Mouse (Mus musculus) embryonic facial prominence, embryonic 14.5 days (tissue): ENCODE results near the gene 4933405L10Rik. TPM values are rescaled to one million over a fixed set of nuclear protein-coding genes. Genes with fewer than 3 reads are reported as not detected.

Experiments
- ATAC-seq: fragments of 200-750 bp; cut with Nextera tagmentation; 2 replicates; pipeline ENCODE4 v1.8.0; 2017; ENCODE audit warnings: low read depth, moderate number of reproducible peaks, moderate TSS enrichment
- DNase-seq: peaks from one replicate; pipeline ENCODE4 v3.0.0-alpha.2; 2015; ENCODE audit warnings: low spot score
- H3K27ac ChIP-seq: fragments of 300-500 bp; sonication (generic); replicated peaks from 2 replicates; pipeline ENCODE4 v1.5.1; 2014; ENCODE audit warnings: low read depth, mild to moderate bottlenecking, low read length, moderate library complexity
- H3K27me3 ChIP-seq: fragments of 300-500 bp; sonication (generic); replicated peaks from 2 replicates; pipeline ENCODE4 v1.6.1; 2014; ENCODE audit warnings: low read length; ENCODE audit not compliant: control insufficient read depth, insufficient read depth
- H3K36me3 ChIP-seq: fragments of 300-500 bp; sonication (generic); 2 replicates; pipeline ENCODE4 v1.6.1; 2014; ENCODE audit warnings: low read length, mixed read lengths; ENCODE audit not compliant: control insufficient read depth, insufficient read depth
- H3K4me1 ChIP-seq: fragments of 300-500 bp; sonication (generic); 2 replicates; pipeline ENCODE4 v1.6.1; 2014; ENCODE audit warnings: antibody characterized with exemption, low read length; ENCODE audit not compliant: control insufficient read depth, insufficient read depth
- H3K4me2 ChIP-seq: fragments of 300-500 bp; sonication (generic); 2 replicates; pipeline ENCODE4 v1.6.1; 2014; ENCODE audit warnings: low read depth, mild to moderate bottlenecking, low read length, moderate library complexity, mixed read lengths
- H3K4me3 ChIP-seq: fragments of 300-500 bp; sonication (generic); 2 replicates; pipeline ENCODE4 v1.5.1; 2014; ENCODE audit warnings: low read depth, mild to moderate bottlenecking, low read length
- H3K9ac ChIP-seq: fragments of 300-500 bp; sonication (generic); 2 replicates; pipeline ENCODE4 v1.6.1; 2014; ENCODE audit warnings: low read depth, mild to moderate bottlenecking, low read length, moderate library complexity, mixed read lengths
- H3K9me3 ChIP-seq: fragments of 300-500 bp; sonication (generic); 2 replicates; pipeline ENCODE4 v1.6.1; 2016; ENCODE audit warnings: low read length; ENCODE audit not compliant: control insufficient read depth
- WGBS: fragments of 180-500 bp; shearing (Covaris S2); extraction: QIAGEN DNeasy Blood & Tissue Kit; methylation state at CpG from one replicate; pipeline ENCODE4 v1.1.7; 2014; 5-methylcytosine and 5-hydroxymethylcytosine counted together
- polyA plus RNA-seq: library from polyadenylated mRNA; unstranded; fragments of >200 nt; fragmentation: Nextera tagmentation; extraction: Ambion mirVana; gene quantifications from 2 replicates; pipeline ENCODE4 v1.2.1, GENCODE M21; 2014

Gene 4933405L10Rik
- polyA plus RNA-seq, 1 experiment from 2014 or later: 0.42 TPM

GRCm38 (mm10) chr8:105750606-105751005, 43.2 kb downstream of the 4933405L10Rik start:
- H3K27me3 ChIP-seq: no peaks in the 10 kb centered on the region
- DNase-seq (peak; percentile 70), ATAC-seq (peak; percentile 62; the same call in 1 of the 2 replicates)
- no peak overlapping the region for H3K9ac ChIP-seq
- H3K4me1 ChIP-seq: peaks cover 12% of the 10 kb centered on the region; the same call in 1 of the 2 replicates
- H3K4me3 ChIP-seq: no peak overlapping the region
- H3K27ac ChIP-seq: no peak overlapping the region
- peak overlapping the region; percentile 6 for H3K4me2 ChIP-seq
- WGBS: 7% methylated on average over 11 of the region's 11 CpGs
- no peaks in the 10 kb centered on the region for H3K9me3 ChIP-seq
- no peaks in the 10 kb centered on the region for H3K36me3 ChIP-seq

GRCm38 (mm10) chr8:105753916-105754315, 46.5 kb downstream of the 4933405L10Rik start:
- H3K4me1 ChIP-seq: peaks cover 18% of the 10 kb centered on the region
- 49% methylated on average over 2 of the region's 2 CpGs for WGBS
- ATAC-seq: no peak
- no peaks in the 10 kb centered on the region for H3K9me3 ChIP-seq
- H3K4me2 ChIP-seq: no peak overlapping the region
- H3K9ac ChIP-seq: no peak overlapping the region
- no peak overlapping the region for H3K4me3 ChIP-seq
- H3K36me3 ChIP-seq: no peaks in the 10 kb centered on the region
- no peaks in the 10 kb centered on the region for H3K27me3 ChIP-seq
- no peak for DNase-seq
- H3K27ac ChIP-seq: no peak overlapping the region

GRCm38 (mm10) chr8:105754688-105755087, 47.2 kb downstream of the 4933405L10Rik start:
- H3K4me2 ChIP-seq: no peak overlapping the region
- ATAC-seq (no peak), DNase-seq (no peak)
- H3K9me3 ChIP-seq: no peaks in the 10 kb centered on the region
- no peaks in the 10 kb centered on the region for H3K27me3 ChIP-seq
- H3K4me1 ChIP-seq: peaks cover 18% of the 10 kb centered on the region
- no peak overlapping the region for H3K4me3 ChIP-seq
- WGBS: 85% methylated on average over 2 of the region's 2 CpGs
- no peaks in the 10 kb centered on the region for H3K36me3 ChIP-seq
- no peak overlapping the region for H3K27ac ChIP-seq
- H3K9ac ChIP-seq: no peak overlapping the region

GRCm38 (mm10) chr8:105757796-105758276, 50.4 kb downstream of the 4933405L10Rik start:
- WGBS: 2% methylated on average over 12 of the region's 12 CpGs
- H3K27me3 ChIP-seq: no peaks in the 10 kb centered on the region
- no peaks in the 10 kb centered on the region for H3K36me3 ChIP-seq
- H3K9me3 ChIP-seq: no peaks in the 10 kb centered on the region
- H3K4me3 ChIP-seq: peak overlapping the region; percentile 70
- ATAC-seq (no peak), DNase-seq (no peak)
- H3K4me2 ChIP-seq: peak overlapping the region; percentile 85
- peak overlapping the region; percentile 82 for H3K9ac ChIP-seq
- H3K4me1 ChIP-seq: peaks cover 9% of the 10 kb centered on the region
- peak overlapping the region; percentile 76 for H3K27ac ChIP-seq

GRCm38 (mm10) chr8:105758277-105759108, 51.0 kb downstream of the 4933405L10Rik start, which contains the start of gene Gfod2:
Gene Gfod2 (minus strand): TSS chr8:105758664.
- Histone ChIP-seq H3K4me2 (peak within 1 kb of the TSS; percentile 85), H3K27ac (peak within 1 kb of the TSS; percentile 76), H3K36me3 (no peaks in the 10 kb centered on the region), H3K27me3 (no peaks in the 10 kb centered on the region), H3K4me1 (peaks cover 9% of the 10 kb centered on the region), H3K4me3 (peak within 1 kb of the TSS; percentile 70), H3K9me3 (no peaks in the 10 kb centered on the region), H3K9ac (peak within 1 kb of the TSS; percentile 82)
- 4% methylated on average over 49 of the region's 57 CpGs for WGBS
- DNase-seq (peak; percentile 97), ATAC-seq (peak; percentile 99)

Other genes starting within 250 kb of the 4933405L10Rik start
- gene Tppp3, start 236.1 kb upstream of the 4933405L10Rik start, polyA plus RNA-seq: 186 and 243 TPM in 2 replicates
- gene Zdhhc1, start 210.8 kb upstream of the 4933405L10Rik start, polyA plus RNA-seq: 30.1 and 38.6 TPM in 2 replicates
- 1.1 and 2.2 TPM in 2 replicates for gene Hsd11b2, start 188.9 kb upstream of the 4933405L10Rik start, polyA plus RNA-seq
- 92.7 and 102 TPM in 2 replicates for gene Atp6v0d1, start 141.6 kb upstream of the 4933405L10Rik start, polyA plus RNA-seq
- gene Ripor1, start 102.4 kb upstream of the 4933405L10Rik start, polyA plus RNA-seq: 22.4 and 23.6 TPM in 2 replicates
- gene Ctcf, start 71.1 kb upstream of the 4933405L10Rik start, polyA plus RNA-seq: 80.9 and 82.5 TPM in 2 replicates
- 1.7 and 1.9 TPM in 2 replicates for gene Agrp, start 70.3 kb upstream of the 4933405L10Rik start, polyA plus RNA-seq
- 1.1 and 1.4 TPM in 2 replicates for gene Carmil2, start 21.4 kb upstream of the 4933405L10Rik start, polyA plus RNA-seq
- gene Acd, start 6.6 kb upstream of the 4933405L10Rik start, polyA plus RNA-seq: 56.4 and 58.7 TPM in 2 replicates
- gene Pard6a, start 6.5 kb upstream of the 4933405L10Rik start, polyA plus RNA-seq: 17.8 and 18.4 TPM in 2 replicates
- gene Enkd1, start 555 bp downstream of the 4933405L10Rik start, polyA plus RNA-seq: 20.7 and 20.8 TPM in 2 replicates
- gene Gfod2, start 51.0 kb downstream of the 4933405L10Rik start, polyA plus RNA-seq: 14.7 and 15.1 TPM in 2 replicates
- gene Ranbp10, start 119.7 kb downstream of the 4933405L10Rik start, polyA plus RNA-seq: 10.8 and 11.2 TPM in 2 replicates
- 0.52 and 3.4 TPM in 2 replicates for gene Tsnaxip1, start 120.1 kb downstream of the 4933405L10Rik start, polyA plus RNA-seq
- gene Cenpt, start 145.6 kb downstream of the 4933405L10Rik start, polyA plus RNA-seq: 35.0 and 35.8 TPM in 2 replicates
- 59.6 and 61.8 TPM in 2 replicates for gene Thap11, start 147.5 kb downstream of the 4933405L10Rik start, polyA plus RNA-seq
- gene Nutf2, start 152.9 kb downstream of the 4933405L10Rik start, polyA plus RNA-seq: 223 and 258 TPM in 2 replicates
- gene Edc4, start 173.2 kb downstream of the 4933405L10Rik start, polyA plus RNA-seq: 35.8 and 42.0 TPM in 2 replicates
- gene Nrn1l, start 185.9 kb downstream of the 4933405L10Rik start, polyA plus RNA-seq: 0.62 and 0.71 TPM in 2 replicates
- 26.1 and 34.0 TPM in 2 replicates for gene Pskh1, start 192.8 kb downstream of the 4933405L10Rik start, polyA plus RNA-seq
- gene Ctrl, start 226.2 kb downstream of the 4933405L10Rik start, polyA plus RNA-seq: 0.57 and 1.1 TPM in 2 replicates
- gene Psmb10, start 230.8 kb downstream of the 4933405L10Rik start, polyA plus RNA-seq: 35.9 and 37.3 TPM in 2 replicates
- gene Lcat, start 235.7 kb downstream of the 4933405L10Rik start, polyA plus RNA-seq: 1.7 and 1.8 TPM in 2 replicates